Mouse (Mus musculus): ENCODE measurements around the gene Rps9.
"Not testable (repeated sequence)": the region's sequence is repeated elsewhere in the genome, so short reads cannot be mapped to it uniquely, and the experiment has no call there.

The Rps9 gene

DNA sequence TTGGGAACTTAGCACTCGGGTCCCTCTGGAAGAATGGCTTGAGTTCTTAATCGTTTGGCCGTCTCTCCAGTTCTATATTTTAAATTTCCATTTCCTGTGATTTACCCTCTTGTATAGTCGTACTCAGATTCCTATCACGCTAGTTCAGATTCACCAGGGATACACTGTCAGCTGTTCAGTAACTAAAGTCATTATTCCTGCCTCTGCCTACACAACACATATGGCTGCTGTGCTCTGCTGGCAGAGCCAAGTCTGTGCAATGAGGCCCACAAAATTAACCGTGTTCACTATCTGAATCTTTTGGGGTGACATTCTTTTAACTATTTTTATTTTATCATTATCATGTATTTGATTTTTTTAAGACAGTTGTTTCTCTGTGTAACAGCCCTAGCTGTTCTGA is 5.3 kb upstream of the Rps9 start:
- DNase-seq (ENCODE audit: low read depth), result no peak

DNA sequence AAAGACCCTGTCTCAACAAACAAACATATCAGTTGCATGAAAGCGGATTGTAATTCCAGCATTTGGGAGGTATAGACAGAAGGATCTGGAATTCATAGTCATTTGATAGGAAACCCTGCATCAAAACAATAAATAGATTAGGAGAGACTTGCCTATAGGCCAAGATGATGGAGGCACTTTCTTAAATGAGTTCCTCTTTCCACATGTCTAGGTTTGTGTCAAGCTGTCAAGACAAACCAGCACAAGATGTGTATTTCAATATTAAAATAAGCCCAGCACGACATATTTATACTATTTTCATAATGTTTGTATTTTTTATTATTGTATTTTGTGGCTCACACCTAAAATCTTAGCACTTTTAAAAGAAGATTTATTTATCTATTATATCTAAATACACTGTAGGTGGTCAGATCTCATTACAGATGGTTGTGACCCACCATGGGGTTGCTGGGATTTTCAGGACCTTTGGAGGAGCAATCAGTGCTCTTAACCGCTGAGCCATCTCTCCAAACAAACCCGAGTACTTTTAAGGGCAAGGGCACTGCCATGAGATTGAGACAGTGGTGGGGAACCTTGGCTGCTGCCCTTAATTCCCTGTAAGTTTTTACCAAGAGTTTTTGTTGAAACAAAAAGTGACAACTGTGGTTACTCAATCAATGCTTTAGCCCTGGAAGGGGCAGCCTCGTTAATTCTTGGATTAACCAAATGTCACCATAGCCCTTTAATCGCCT is 480 bp upstream of the Rps9 start:
- no peak for DNase-seq (ENCODE audit: low read depth)

DNA sequence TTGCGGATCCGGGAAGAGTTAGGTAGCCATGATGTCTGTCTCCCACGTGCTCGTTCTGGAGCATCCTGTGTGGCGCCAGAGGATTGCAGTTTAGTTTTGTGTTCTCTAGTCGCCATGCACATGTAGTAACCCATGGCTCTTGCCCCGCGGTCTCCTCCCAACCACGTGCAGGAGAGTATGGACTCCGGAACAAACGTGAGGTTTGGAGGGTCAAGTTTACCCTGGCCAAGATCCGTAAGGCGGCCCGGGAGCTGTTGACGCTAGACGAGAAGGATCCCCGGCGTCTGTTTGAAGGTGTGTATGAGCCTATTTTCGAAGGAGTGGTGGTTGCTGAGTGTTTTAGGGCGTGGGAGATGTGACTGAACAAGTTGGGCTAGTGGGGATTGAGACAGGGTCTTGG is 682 bp downstream of the Rps9 start:
- DNase-seq (ENCODE audit: low read depth), result no peak

DNA sequence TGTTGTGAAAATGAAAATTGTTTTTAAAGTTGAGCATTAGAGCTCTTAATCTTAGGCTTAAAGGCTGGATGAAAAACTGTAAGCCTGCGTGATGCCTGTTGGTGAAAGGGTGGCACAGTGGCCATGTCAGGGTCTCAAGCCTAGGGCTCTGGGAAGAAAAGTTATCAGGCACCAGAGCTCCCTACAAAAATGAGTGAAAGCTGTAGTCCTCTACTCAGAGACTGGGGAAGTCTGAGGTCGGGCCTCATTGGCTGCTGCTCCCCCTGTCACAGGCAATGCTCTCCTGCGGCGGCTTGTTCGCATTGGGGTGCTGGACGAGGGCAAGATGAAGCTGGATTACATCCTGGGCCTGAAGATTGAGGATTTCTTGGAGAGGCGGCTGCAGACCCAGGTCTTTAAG is 1.7 kb downstream of the Rps9 start:
- not testable (repeated sequence) for DNase-seq (ENCODE audit: low read depth)

DNA sequence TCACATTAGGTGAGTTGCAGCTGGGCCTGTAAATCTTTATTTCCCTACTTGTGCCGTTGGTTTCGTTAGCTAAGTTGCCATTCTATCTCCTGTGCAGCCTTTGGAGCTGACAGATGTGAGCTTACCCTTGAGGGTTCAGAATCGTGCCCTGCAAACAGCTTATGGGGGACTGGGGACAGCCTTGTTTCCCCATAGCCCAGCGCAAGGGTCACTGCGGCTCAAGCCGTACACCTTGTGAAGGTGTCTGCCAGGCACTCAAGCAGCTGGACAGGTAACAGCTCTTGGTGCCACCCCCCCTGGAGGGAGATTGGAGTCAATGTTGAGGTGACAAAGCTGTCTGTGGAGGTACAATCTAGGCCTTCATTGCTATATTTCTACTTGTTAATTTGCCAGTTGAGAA is 2.1 kb downstream of the Rps9 start:
- no peak for DNase-seq (ENCODE audit: low read depth)

DNA sequence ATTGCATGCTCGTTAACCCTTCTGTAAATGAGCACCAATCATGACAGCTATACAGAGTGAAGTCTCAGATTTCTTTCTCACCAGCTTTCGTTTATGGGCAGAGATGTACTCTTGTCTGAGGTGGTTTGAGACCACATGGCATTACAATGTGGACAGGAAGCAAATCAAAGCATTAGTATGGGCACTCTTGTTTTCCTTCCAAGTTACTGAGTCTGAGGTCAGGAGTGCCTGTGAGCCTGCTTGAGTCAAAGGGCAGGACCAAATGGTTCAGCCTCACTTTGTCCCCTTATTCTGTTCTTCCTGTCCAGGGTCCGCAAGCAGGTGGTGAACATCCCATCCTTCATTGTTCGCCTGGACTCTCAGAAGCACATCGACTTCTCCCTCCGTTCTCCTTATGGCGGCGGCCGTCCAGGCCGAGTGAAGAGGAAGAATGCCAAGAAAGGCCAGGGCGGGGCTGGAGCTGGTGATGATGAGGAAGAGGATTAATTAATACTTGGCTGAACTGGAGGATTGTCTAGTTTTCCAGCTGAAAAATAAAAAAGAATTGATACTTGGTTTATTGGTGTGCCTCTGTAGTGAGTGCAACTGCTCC is 2.6 kb downstream of the Rps9 start:
- DNase-seq (ENCODE audit: low read depth), result no peak

DNA sequence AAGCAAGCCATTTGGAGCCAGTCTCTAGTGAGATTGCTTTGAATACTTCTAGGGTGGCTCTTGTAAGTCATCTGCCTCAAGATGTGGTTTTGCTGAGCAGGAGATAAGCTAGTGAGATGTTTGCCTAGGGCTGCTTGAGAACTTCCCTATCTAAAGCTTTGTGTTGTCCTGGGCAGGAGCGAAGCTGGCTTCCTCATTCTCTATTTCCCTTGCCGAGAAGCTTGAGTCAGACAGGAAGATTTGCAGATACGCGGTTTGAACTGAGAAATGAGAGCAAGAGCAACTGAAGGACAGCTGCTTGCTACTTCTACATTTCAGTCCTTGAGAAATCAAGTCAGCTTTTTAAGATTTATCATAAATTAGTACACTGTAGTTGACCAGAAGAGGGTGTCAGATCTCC is 3.2 kb downstream of the Rps9 start:
- DNase-seq (ENCODE audit: low read depth), result peak; percentile 77

DNA sequence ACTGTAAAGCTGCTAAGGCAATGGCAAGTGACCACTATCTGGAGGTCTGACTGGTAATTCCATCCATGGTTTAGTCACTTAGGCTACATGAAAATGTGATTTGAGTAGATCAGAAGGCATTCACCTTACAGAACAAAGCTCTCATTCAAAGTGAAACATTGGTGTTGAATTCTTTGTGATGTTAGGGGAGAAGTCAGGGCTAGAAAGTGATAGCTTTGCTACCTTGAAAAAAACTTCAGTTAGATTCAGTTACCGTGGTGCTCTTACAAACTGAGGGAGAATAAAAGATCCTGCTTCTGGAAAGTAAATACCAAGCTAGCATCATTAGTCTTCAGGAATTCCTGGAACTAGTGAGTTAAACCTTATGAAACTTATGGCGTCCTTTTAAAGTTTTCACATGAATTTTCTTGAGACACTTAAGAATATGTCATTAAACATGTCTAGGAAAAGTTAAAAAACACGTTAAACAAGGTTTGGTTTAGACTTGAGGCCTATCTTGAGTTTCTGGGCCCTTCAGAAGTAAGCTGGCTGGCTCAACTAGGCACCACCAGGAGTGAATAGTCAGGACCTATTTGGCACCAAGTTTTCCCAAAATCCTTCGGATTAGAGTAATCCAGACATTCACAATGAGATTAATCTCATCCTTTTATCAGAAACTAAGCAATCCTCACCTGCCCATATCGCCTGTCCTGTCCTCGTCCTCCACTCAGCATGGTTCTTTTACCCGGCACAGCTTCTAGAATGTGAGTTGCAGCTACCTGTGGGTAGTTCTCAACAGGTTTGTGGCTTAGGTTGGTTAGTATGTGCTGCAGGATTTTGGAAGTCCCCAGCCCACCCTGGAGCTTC is 4.0 kb downstream of the Rps9 start:
- no peak for DNase-seq (ENCODE audit: low read depth)

DNA sequence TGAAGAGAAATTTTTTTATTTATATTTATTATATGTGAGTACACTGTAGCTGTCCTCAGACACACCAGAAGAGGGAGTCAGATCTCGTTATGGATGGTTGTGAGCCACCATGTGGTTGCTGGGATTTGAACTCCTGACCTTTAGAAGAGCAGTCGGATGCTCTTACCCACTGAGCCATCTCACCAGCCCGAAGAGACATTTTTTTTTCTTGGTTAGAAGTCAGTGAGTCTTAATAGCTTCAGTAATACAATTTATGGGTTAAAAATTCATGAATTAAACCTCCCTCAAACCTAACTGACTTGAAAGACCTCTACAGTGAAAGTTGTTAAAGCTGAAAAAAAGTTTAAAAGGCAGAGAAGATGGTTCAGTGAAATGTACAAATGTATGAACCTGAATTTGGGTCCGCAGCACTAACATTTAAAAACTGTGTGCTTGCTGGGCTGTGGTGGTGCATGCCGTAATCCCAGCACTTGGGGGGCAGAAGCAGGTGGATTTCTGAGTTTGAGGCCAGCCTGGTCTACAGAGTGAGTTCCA is 4.7 kb downstream of the Rps9 start:
- DNase-seq (ENCODE audit: low read depth), result not testable (repeated sequence)

DNA sequence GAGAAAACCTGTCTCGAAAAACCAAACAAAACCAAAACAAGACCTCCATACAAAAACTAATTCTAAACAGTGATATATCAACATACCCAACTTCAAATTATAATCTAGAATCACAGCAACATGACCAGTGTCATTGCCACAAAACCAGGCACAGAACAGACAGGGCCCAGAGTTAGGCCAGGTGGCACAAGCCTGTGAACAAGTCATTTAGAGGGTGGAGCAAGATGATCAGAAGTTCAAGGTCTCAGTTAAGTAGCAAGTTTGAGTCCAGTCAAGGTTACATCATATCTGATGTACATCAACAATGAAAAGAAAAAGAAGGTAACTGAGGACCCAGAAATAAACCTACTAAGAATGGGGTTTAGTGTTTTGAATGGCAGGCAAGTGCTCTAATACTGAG is 5.2 kb downstream of the Rps9 start:
- no peak for DNase-seq (ENCODE audit: low read depth)

DNA sequence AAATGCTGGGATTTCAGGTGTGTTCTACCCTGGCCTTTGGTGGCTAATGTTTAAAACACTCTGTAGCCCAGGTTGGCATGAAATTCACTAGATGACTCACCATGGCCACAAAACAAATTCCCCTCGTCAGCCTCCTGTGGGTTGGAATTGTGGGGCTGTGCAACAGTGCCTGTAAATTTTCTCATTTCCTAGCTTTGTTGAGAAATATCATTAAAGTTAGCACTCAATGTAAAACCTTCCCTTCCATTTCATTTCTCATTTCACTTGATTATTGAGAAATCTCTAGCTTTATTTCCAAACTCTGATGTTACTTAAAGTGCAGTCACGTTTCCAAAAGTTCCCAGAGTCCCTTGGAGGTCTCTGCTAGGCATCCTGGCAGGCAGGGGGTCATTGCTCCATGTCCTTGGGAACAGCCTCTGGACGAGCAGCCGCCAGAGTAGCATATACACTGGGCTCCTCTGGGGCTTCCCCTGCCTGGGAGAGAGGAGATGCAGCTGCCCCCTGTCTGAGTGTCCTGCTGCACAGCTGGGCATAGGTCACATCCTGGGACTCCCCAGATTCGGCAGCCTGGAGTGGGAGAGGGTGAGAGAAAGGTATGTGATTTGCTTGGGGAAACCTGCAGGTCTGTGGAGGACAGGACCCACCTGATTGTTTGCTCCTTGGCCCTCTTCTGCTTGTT is 8.6 kb downstream of the Rps9 start:
- no peak for DNase-seq (ENCODE audit: low read depth)

DNA sequence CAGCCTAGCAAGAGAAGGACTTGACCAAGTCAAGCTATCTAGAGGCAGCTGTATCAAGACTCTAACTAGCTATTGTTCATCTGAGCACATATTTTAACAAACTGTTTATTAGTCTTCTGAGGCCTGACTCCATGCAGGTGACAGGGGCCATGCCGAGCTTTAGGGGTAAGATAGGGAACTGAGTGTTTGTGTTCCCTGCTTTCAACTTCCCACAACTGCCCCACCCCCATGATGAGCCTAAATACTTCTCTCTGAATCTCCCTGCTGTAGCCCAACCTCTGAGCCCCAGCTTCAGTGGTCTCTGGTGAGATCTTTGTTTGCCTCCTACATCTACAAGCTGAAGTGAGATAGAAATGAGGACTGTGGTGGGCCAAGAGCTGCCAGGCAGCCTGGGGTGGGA is 11.5 kb downstream of the Rps9 start:
- no peak for DNase-seq (ENCODE audit: low read depth)

DNA sequence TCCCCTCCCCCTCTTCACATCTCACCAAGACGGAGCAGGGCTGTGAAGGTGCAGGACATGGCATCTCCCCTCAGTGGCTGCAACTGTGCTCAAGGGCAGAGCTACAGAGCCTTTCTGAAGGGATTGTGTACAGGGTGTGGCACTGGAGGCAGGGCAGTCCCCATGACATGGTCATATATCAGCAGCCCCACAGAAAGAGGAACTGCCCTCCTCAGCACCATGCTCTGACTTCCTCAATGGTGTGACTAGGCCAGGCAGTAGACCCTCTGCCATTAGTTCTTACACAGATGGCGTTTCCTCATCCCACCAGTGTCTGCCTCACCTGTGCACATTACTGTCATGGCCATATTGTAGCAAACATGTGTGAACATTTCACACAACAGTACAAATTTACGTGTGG is 16.5 kb downstream of the Rps9 start, which contains the start of gene Pirb:
Gene Pirb, minus strand, starts transcription at position 124 of the 400 bp plus-strand sequence.
- not testable (repeated sequence) for DNase-seq (ENCODE audit: low read depth)

DNA sequence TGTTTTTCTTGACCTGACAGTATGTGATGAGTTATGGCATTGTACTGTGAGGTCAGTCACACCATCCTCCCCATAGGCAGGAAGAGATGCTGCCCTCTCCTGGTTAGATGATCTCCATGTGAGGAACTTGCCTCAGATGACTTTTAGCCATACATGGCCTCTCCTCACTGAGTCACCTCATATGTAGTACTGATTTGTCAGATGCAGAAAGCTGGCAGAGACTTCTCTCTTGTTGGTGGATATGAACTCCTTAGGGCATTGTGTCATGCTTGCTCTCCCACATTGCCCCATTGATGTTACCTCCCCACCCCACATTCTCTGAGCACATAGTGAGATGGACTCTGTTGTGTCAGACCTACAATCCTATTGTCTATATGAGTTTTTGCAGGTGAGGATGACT is 21.7 kb downstream of the Rps9 start:
- not testable (repeated sequence) for DNase-seq (ENCODE audit: low read depth)

DNA sequence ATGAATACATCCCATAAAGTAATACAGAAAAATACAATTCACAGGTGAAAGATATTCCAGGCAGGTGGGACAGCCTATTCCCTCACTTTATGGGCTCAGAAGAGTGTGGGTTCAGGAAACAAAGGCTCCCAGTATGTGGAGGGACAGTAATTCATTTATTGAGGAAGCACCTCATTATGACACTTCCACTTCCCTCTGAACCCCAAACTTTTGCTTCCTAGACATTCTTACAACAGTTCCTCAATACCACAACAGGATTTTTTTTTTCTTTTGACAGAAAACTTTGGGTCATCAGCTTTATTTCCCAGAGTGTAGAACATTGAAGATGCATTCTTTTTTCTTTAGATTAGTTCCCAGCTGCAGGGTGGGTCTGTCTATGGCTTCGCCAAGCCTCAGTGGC is 28.9 kb downstream of the Rps9 start:
- not testable (repeated sequence) for DNase-seq (ENCODE audit: low read depth)
